Mouse (Mus musculus) left cerebral cortex, adult 9 months (tissue): ENCODE data around the gene Emc7.

ENCODE experiments used
- DNase-seq, 2 experiments: peaks; one replicate each; pipeline ENCODE4 v3.0.0; 2022; ENCODE audit warnings: low spot score in 2 of 2

Gene Emc7

GRCm38 (mm10) chr2:112476554-112476953, 21.8 kb downstream of the Emc7 start:
- DNase-seq = no peak

- DNase-seq = no peak
Observed at GRCm38 (mm10) chr2:112480669-112481068, 25.9 kb downstream of the Emc7 start, which contains the start of gene Chrm5. Gene Chrm5, minus strand, starts transcription at chr2:112480769.

GRCm38 (mm10) chr2:112481564-112481963, 26.8 kb downstream of the Emc7 start:
- no peak for DNase-seq

DNA sequence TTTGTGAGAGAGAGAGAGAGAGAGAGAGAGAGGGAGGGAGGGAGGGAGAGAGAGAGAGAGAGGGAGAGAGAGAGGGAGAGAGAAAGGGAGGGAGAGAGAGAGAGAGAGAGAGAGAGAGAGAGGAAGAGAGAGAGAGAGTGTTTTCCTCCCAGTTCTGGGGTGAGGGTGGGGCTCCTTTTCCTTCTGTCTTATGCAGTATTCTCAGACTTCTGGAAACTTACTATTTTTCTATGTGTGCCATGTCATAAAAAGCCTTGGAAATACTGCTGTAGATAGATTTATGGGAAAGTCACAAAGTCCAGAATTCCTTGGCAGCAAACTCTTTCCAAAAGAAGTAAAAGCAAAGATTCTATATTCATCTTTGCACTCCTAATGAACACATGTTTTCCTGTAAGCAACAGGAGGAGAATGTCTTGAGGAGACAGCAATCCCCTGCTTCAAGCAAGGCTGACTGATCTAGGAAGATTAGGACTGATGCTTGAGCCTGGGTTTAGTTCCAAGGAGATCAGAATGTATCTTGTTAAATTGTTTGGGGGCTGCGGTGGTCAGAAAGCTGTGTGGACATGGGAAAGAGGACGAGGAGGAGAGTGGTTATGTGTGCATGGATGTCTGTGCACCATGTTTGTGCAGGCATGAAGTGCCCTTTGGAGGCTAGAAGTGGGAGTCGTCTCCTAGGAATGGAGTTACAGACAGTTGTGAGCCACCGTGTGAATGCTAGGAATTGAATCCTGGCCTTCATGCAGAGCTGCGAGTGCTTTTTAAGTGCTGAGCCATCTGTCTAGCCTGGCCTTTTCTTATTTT, 27.9 kb downstream of the Emc7 start:
- no peak for DNase-seq

DNA sequence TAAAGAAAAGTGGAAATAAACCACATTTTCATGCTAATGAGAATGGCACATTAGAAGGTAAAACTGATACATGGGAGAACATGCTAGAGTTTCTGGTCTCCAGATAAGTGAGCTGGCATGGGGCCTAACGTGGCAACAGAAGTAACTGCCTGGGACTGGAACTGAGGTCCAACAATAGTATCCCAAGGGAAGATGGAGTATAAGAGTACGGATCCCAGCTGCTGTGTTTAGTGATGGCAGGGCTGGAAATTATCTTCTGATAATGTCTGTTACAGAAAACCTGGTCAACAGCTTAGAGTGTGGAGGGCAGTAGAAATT, 28.5 kb downstream of the Emc7 start:
- no peak for DNase-seq

DNA sequence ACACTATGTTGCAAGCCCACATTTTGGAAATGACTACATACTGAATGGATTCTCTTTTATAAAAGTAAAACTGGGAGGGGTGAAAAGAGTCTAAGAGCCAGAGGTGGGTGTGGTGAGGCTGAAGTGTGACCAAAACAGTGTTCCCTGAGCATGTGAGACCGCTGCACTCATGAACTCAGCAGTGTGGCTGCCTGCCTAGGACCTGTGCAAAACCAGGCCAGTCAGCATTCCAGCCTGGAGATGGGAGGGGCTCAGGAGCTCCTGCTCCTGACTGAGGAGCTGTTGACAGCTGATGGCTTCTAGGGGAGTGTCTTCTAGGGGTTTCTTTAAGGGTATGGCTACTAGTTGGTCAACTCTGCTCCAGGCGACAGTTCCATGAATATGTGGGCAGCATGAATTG, 30.1 kb downstream of the Emc7 start:
- DNase-seq = no peak

DNA sequence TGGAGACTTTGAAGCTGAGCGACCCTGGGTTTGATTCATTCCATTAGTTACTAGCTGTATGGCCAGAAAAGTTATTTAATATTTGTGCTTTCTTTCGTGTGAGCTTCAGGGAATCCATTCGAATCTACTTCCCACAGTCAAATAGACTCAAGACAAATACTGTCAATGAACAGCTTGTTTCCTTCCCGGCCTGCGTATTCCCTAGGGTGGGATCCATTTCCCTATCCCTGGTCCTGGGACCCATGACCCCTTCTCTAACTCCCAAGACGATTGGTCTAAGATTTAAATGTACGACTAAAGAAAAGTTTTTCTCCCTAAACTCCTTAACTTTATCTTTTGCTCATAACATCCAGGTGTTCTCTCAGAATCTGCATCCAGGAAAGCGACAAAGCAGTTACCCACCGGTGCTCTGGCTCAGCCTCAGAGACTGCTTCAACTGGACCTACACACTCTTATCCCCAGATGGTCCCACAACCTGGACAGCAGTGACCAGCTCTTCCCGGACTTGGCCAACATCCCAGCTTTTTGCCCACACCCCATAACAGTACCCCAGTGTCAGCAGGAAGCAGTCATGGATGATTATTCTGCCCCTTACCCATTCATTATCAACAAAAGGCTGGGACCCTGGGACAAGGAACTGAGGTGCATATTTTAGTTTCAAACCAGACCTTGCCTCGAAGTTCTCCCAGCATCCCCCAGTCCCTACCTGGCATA, 35.8 kb downstream of the Emc7 start:
- no peak for DNase-seq

DNA sequence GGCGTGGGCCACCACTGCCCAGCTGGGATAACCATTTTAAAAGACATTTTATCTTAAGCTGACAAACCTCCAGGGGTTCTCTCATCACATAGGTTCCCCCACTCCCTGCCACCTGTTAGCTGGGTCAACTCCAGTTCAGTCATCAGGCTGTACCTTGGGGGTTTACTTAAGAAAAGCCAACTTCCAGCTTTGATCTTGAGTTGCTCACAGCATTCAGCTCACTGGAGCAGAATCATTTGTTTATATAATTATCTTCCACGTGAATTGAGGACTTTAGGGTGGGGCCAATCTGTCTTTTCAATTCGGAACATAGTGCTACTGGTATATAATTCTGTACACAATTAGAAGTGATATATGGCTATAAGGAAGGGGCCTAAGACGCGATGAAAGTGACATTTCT, 36.8 kb downstream of the Emc7 start:
- DNase-seq = no peak

DNA sequence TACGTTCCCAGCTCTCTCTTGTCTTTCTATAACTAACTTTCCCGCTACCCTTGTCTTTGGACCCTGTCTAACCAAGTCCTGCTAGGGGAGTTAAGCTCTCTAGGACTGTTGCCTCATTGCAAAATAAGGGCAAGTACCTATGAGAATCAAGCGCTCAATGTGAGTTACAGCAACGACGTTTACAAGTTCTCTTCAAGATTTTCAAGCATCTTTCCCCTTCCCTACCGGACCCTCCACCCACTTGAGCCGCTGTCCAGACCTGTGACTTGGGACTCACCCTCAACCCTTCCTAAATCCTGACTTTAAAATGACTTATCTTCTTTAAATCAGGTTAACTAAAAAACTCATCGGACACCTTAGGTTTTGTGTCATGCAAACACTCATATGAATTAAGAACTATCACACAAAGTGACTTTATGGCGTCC, 37.6 kb downstream of the Emc7 start:
- no peak for DNase-seq

GRCm38 (mm10) chr2:112492856-112493538, 38.2 kb downstream of the Emc7 start, which contains the start of gene Aven:
Gene Aven, plus strand, starts transcription at chr2:112492964.
- peak in 1 of 2 experiments; percentile 77 for DNase-seq

DNA sequence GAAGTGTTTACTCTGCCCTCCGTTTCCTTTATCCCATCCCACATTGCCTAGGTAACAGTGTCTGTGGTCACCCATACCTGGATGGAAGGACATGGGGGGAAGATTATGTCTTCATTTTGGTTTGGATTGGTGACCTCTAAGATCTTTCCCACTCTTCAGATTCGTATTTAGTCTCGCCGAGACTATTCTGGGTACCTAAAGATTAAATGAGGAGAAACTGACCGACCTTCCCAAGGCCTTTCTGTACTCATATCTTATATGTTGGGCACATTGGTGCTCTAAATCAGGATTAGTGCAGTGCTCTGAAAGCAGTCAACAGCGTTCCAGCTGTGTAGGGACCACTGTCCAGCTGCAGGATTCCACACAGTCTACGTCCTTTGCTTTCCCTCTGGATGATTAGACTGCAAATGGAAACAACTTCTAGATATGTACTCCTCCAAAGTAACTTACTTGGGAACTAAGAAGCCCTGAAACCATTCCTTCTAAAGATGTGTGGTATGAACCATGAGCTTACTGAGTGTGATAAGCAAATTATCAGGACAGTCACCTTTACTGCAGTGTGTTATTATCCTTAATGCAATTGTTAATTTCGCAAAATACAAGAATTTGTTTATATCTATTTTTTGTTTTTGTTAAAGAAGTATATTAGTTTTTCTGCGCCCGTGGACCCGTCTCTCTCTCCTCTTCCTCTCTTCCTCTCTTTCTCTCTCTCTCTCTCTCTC, 38.9 kb downstream of the Emc7 start:
- DNase-seq = no peak

DNA sequence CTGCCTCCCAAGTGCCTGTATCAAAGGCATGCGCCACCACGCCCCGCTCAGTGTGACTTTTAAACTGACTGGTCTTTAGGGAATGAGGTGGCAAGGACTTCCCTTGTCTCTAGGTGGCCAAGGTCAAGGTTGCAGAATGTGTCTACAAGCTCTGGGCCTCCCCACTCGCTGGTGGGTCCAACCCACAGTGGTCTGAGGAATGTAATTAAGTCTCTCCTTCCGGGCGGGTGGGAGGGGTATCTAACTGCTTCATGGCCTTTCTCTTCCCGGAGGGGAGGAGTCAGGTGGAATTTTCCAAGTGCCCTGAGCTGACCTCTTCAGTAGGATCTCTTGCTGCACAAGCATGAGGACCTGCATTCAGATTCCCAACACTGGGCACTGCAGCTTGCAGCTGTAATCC, 43.1 kb downstream of the Emc7 start:
- no peak for DNase-seq

DNA sequence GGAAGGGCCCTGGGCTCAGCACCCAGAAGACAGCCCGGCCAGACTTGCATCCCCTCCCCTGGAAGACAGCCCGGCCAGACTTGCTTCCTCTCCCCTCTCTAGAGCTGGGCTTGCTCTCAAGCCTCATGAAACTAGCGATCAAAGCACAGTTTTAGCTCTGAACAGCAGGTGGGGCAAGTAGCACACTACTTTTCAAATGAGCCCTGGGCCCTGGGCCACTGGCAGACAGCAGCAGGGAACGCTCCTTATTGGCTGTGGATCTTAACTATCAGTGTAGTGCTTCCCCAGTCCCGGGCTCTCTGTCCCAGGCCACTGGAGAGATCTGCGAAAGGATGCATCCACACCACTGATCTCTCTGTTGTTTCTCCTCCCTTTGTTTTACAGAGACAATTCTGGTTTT, 46.4 kb downstream of the Emc7 start:
- peak in 1 of 2 experiments; percentile 84 for DNase-seq

DNA sequence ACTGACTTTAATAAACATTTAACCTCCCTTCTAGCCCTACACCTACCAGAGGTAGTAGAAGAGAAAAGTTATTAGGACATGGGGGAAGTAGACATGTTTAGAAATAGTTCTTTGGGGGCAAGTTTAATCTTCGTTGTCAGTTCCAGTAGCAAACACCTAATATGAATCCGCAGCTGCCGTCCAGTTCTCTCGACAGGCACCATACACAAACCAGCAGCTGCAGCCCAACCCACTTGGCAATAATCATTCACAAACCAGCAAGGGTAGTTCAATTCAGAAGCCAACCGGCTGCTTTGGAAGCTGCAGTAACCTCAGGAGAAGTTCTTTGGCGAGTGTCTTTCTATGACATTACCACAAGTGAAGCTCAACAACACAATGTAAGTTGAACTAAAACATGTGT, 49.2 kb downstream of the Emc7 start:
- no peak for DNase-seq

DNA sequence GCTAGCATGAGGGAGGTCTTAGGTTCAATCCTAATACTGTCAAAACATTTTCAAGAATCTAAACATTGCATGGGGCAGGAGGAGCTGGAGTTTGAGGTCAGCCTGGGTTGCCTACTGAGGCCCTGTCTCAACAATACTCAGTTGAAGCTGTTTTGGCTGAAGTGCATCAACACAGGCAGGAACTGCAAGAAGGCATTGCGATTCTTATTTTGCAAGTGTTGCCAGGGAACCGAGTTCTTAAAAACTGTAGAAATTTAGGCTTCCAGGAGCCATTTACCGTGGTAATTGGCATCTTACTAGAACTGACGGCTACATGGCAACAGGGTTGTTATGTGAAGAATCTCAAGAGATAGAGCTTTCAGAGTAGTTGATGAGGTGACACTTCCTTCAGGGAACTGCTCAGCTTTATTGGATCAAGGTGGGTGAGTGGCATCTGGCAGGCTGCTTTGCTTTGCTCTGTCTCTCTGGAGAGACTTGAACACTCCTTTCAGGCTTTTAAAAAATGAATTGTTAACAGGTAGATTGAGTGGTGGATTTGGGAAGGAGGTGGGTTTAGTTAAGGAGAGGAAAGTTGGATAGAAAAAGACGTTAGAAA, 52.1 kb downstream of the Emc7 start:
- no peak for DNase-seq

- no peak for DNase-seq
Observed at GRCm38 (mm10) chr2:112507444-112507843, 52.6 kb downstream of the Emc7 start.

- no peak for DNase-seq
Observed at GRCm38 (mm10) chr2:112510140-112510539, 55.3 kb downstream of the Emc7 start.

GRCm38 (mm10) chr2:112513036-112513435, 58.2 kb downstream of the Emc7 start:
- no peak for DNase-seq

DNA sequence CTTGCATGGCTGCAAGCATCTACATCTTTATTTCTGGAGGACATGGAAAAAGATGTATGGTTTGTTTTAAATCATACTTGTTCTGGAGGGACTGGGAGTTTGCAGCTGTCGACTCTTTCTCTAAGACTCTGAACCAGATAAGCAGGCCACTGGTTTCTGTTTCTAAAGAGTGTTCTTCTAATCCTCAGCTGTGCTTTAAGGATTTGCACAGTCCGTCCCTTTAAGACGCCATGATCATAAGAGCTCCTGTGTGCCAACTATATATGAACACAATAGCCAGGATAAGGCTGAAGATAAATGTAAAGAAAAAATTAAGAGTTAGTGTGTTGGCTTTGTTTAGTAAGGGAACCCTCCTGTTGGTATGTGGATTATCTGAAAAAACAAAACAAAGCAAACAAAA, 61.9 kb downstream of the Emc7 start:
- no peak for DNase-seq

- no peak for DNase-seq
Observed at GRCm38 (mm10) chr2:112517218-112517617, 62.4 kb downstream of the Emc7 start.

DNA sequence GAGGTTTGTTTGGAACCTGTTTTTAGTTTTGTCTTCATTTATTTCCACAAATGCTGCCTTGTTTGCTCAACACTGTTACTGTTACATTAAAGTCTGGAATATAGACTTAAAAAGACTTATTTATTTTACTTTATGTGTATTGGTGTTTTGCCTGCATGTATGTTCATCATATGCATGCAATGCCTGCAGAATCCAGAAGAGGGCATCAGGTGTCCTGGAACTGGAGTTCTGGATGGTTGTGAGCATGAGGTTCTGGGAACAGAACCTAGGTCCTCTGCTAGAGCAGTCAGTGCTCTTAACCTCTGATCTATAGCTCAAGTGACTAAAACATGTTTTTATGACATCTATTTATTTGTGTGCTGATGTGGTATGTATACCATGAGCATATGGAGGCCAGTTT, 63.7 kb downstream of the Emc7 start:
- no peak for DNase-seq
